In the genomic region with DNA sequence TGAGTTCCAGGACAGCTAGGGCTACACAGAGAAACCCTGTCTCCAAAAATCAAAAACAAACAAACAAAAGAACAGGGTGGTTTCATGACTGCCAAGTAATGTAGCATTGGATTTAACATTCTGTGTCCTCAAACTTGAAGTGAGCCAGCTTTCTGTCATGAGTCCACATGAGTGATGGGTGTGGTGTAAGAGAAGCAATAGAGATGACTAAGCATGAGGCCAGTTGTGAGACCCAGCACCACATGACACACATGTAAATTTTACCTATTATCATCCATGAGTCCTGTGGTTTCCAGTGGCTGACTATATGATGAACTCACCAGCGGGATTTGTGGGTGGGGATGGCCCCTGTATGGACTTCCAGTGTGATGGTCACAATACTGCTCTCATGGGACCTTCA, we compare ENCODE assay signal across 25 mouse cellular contexts.
A peak's percentile ranks its signal among the peaks of the same experiment; 100 is the strongest.
DNase-seq lines count a peak whose midpoint lies in the region; ATAC-seq lines count a peak whose summit lies in the region.
"Had no signal": no experiment of that assay in that cellular context is flagged by ENCODE, and none has a peak within 500 bp of the region (broad histone marks: within the 10 kb centered on the region; RNA-seq: fewer than 3 reads in every experiment).

No protein-coding gene starts in this region.

- ATAC-seq in heart, embryonic 12.5 days (ENCODE audit: insufficient number of reproducible peaks, low FRiP score), result no peak
- ATAC-seq: forebrain, embryonic 14.5 days; hindbrain, embryonic 16.5 days; inflammation-experienced regulatory T-cells, adult 6 months had no signal

- peak; percentile 67 for DNase-seq in heart, adult 11 months
- DNase-seq in 416B (ENCODE audit: low read depth) (peak; percentile 11), NIH3T3 (ENCODE audit: low read depth) (peak; percentile 89)
- DNase-seq in adrenal gland, postnatal 36 days, result peak; percentile 27 to 33
- DNase-seq in cerebellum, adult 9-11 months, result no peak
- DNase-seq in right cerebral cortex, adult 2 months (ENCODE audit: low spot score in 2 of 2), result no peak
- DNase-seq in cerebellum, postnatal 36 days, result no peak
- DNase-seq: cerebellum, adult 18-20 months; cerebellum, postnatal 10 days; embryo, embryonic 11 days; gastrocnemius, postnatal 36 days; heart, adult 18-20 months; heart, postnatal 14 days; kidney, adult 11 months; kidney, adult 9 months had no signal

- H3K36me3 ChIP-seq in heart, embryonic 12.5 days, result no peaks in the 10 kb centered on the region
- H3K36me3 ChIP-seq: embryonic facial prominence, embryonic 15.5 days; forebrain, embryonic 10.5 days; G1E; heart, embryonic 10.5 days; heart, embryonic 15.5 days had no signal

- H3K4me2 ChIP-seq in heart, embryonic 12.5 days, result no peak overlapping the region
- H3K4me2 ChIP-seq: embryonic facial prominence, embryonic 15.5 days; heart, embryonic 15.5 days had no signal

- H3K4me1 ChIP-seq in heart, embryonic 12.5 days (replicated peaks), result no peaks in the 10 kb centered on the region
- H3K4me1 ChIP-seq: embryonic facial prominence, embryonic 15.5 days; heart, embryonic 10.5 days; heart, embryonic 15.5 days had no signal

- no peak overlapping the region for H3K27ac ChIP-seq in heart, embryonic 12.5 days (ENCODE audit: poor library complexity, severe bottlenecking)
- H3K27ac ChIP-seq: embryonic facial prominence, embryonic 15.5 days; forebrain, embryonic 10.5 days; heart, embryonic 10.5 days; heart, embryonic 15.5 days had no signal

- WGBS in heart, embryonic 12.5 days, result 81% methylated on average over 1 of the region's 1 CpGs

- no peak overlapping the region for H3K4me3 ChIP-seq in heart, embryonic 12.5 days
- H3K4me3 ChIP-seq: embryonic facial prominence, embryonic 15.5 days; erythroblast, embryonic 14.5 days; forebrain, embryonic 10.5 days; heart, embryonic 10.5 days; heart, embryonic 15.5 days had no signal

- H3K27me3 ChIP-seq in heart, embryonic 12.5 days (replicated peaks), result no peaks in the 10 kb centered on the region
- H3K27me3 ChIP-seq: embryonic facial prominence, embryonic 15.5 days; heart, embryonic 15.5 days had no signal

- H3K9me3 ChIP-seq in heart, embryonic 12.5 days (replicated peaks), result no peaks in the 10 kb centered on the region
- H3K9me3 ChIP-seq: embryonic facial prominence, embryonic 15.5 days; forebrain, embryonic 10.5 days; G1E; heart, embryonic 10.5 days; heart, embryonic 15.5 days had no signal

- no peak overlapping the region for H3K9ac ChIP-seq in heart, embryonic 12.5 days
- H3K9ac ChIP-seq: embryonic facial prominence, embryonic 15.5 days; heart, embryonic 15.5 days had no signal

Comparison
In these comparisons a context has a peak if more than half of its experiments do, and no peak if none do; other contexts are left out.
1. DNase-seq: peak in heart, adult 11 months (single experiment), 416B (single experiment), NIH3T3 (single experiment) and adrenal gland, postnatal 36 days (2 of 2); none in cerebellum, adult 9-11 months (single experiment), right cerebral cortex, adult 2 months (0 of 2) and cerebellum, postnatal 36 days (0 of 2).